Mouse (Mus musculus): Measurements from ENCODE around the gene Wdr64. TPM values are rescaled to one million over a fixed set of nuclear protein-coding genes. Genes with fewer than 3 reads are reported as not detected.

Wdr64 gene
- not detected in 2 replicates for polyA plus RNA-seq (2015; fragmentation: Nextera tagmentation; extraction: Ambion mirVana)

GRCm38 (mm10) chr1:175698293-175698692 lies at the start of gene Wdr64:
Gene Wdr64, plus strand, starts transcription at chr1:175698593.
- ATAC-seq (ENCODE audit: insufficient number of reproducible peaks, low FRiP score, low TSS enrichment, low read depth) = no peak
- Histone ChIP-seq H3K27ac (replicated peaks) (no peak within 1 kb of the TSS), H3K36me3 (no peaks in the 10 kb centered on the region), H3K4me2 (replicated peaks) (no peak within 1 kb of the TSS), H3K4me3 (replicated peaks) (no peak within 1 kb of the TSS), H3K4me1 (no peaks in the 10 kb centered on the region), H3K9ac (no peak within 1 kb of the TSS), H3K9me3 (replicated peaks) (no peaks in the 10 kb centered on the region), H3K27me3 (no peaks in the 10 kb centered on the region)
- 68% methylated on average over 1 of the region's 1 CpGs for WGBS

- no peaks in the 10 kb centered on the region for H3K36me3 ChIP-seq
Measured at GRCm38 (mm10) chr1:175648615-175649014, 49.8 kb upstream of the Wdr64 start.

GRCm38 (mm10) chr1:175659900-175660299 lies 38.5 kb upstream of the Wdr64 start:
- H3K4me3 ChIP-seq (replicated peaks) = no peak overlapping the region
- no peak for ATAC-seq (ENCODE audit: insufficient number of reproducible peaks, low FRiP score, low TSS enrichment, low read depth)
- no peak overlapping the region for H3K4me2 ChIP-seq (replicated peaks)
- WGBS = 81% methylated on average over 4 of the region's 4 CpGs
- no peak overlapping the region for H3K27ac ChIP-seq (replicated peaks)
- no peak overlapping the region for H3K9ac ChIP-seq
- H3K27me3 ChIP-seq = no peaks in the 10 kb centered on the region
- no peaks in the 10 kb centered on the region for H3K9me3 ChIP-seq (replicated peaks)
- no peaks in the 10 kb centered on the region for H3K36me3 ChIP-seq
- H3K4me1 ChIP-seq = no peaks in the 10 kb centered on the region

More at GRCm38 (mm10) chr1:175648615-175649014, 49.8 kb upstream of the Wdr64 start:
- no peaks in the 10 kb centered on the region for H3K4me1 ChIP-seq
- 86% methylated on average over 4 of the region's 4 CpGs for WGBS
- H3K4me2 ChIP-seq (replicated peaks) = no peak overlapping the region
- no peak overlapping the region for H3K9ac ChIP-seq
- no peaks in the 10 kb centered on the region for H3K27me3 ChIP-seq
- no peak overlapping the region for H3K27ac ChIP-seq (replicated peaks)
- H3K9me3 ChIP-seq (replicated peaks) = no peaks in the 10 kb centered on the region
- H3K4me3 ChIP-seq (replicated peaks) = no peak overlapping the region
- ATAC-seq (ENCODE audit: insufficient number of reproducible peaks, low FRiP score, low TSS enrichment, low read depth) = no peak

- Histone ChIP-seq H3K27ac (replicated peaks) (no peak overlapping the region), H3K36me3 (no peaks in the 10 kb centered on the region), H3K9me3 (replicated peaks) (no peaks in the 10 kb centered on the region), H3K4me3 (replicated peaks) (no peak overlapping the region), H3K9ac (no peak overlapping the region), H3K27me3 (no peaks in the 10 kb centered on the region), H3K4me1 (no peaks in the 10 kb centered on the region), H3K4me2 (replicated peaks) (no peak overlapping the region)
- no peak for ATAC-seq (ENCODE audit: insufficient number of reproducible peaks, low FRiP score, low TSS enrichment, low read depth)
- 69% methylated on average over 5 of the region's 5 CpGs for WGBS
Measured at GRCm38 (mm10) chr1:175668666-175669405, 29.6 kb upstream of the Wdr64 start.

GRCm38 (mm10) chr1:175669456-175669855 lies 28.9 kb upstream of the Wdr64 start:
- H3K9ac ChIP-seq = no peak overlapping the region
- WGBS = 81% methylated on average over 3 of the region's 3 CpGs
- no peaks in the 10 kb centered on the region for H3K36me3 ChIP-seq
- H3K4me2 ChIP-seq (replicated peaks) = no peak overlapping the region
- H3K9me3 ChIP-seq (replicated peaks) = no peaks in the 10 kb centered on the region
- H3K4me1 ChIP-seq = no peaks in the 10 kb centered on the region
- ATAC-seq (ENCODE audit: insufficient number of reproducible peaks, low FRiP score, low TSS enrichment, low read depth) = no peak
- no peak overlapping the region for H3K4me3 ChIP-seq (replicated peaks)
- no peak overlapping the region for H3K27ac ChIP-seq (replicated peaks)
- H3K27me3 ChIP-seq = no peaks in the 10 kb centered on the region

- Histone ChIP-seq H3K27ac (replicated peaks) (no peak overlapping the region), H3K27me3 (no peaks in the 10 kb centered on the region), H3K4me2 (replicated peaks) (no peak overlapping the region), H3K4me1 (no peaks in the 10 kb centered on the region), H3K4me3 (replicated peaks) (no peak overlapping the region), H3K9ac (no peak overlapping the region), H3K36me3 (no peaks in the 10 kb centered on the region), H3K9me3 (replicated peaks) (no peaks in the 10 kb centered on the region)
- 53% methylated on average over 7 of the region's 7 CpGs for WGBS
- no peak for ATAC-seq (ENCODE audit: insufficient number of reproducible peaks, low FRiP score, low TSS enrichment, low read depth)
Measured at GRCm38 (mm10) chr1:175670042-175670441, 28.4 kb upstream of the Wdr64 start.

GRCm38 (mm10) chr1:175671626-175672025 lies 26.8 kb upstream of the Wdr64 start:
- H3K36me3 ChIP-seq = no peaks in the 10 kb centered on the region
- 22% methylated on average over 1 of the region's 1 CpGs for WGBS
- ATAC-seq (ENCODE audit: insufficient number of reproducible peaks, low FRiP score, low TSS enrichment, low read depth) = no peak

GRCm38 (mm10) chr1:175673563-175674325 lies 24.6 kb upstream of the Wdr64 start:
- Histone ChIP-seq H3K36me3 (no peaks in the 10 kb centered on the region), H3K4me1 (no peaks in the 10 kb centered on the region), H3K4me3 (replicated peaks) (no peak overlapping the region), H3K27me3 (no peaks in the 10 kb centered on the region), H3K27ac (replicated peaks) (no peak overlapping the region), H3K4me2 (replicated peaks) (no peak overlapping the region), H3K9me3 (replicated peaks) (no peaks in the 10 kb centered on the region), H3K9ac (no peak overlapping the region)
- ATAC-seq (ENCODE audit: insufficient number of reproducible peaks, low FRiP score, low TSS enrichment, low read depth) = no peak
- 70% methylated on average over 7 of the region's 7 CpGs for WGBS

More at GRCm38 (mm10) chr1:175671626-175672025, 26.8 kb upstream of the Wdr64 start:
- no peak overlapping the region for H3K4me2 ChIP-seq (replicated peaks)
- no peak overlapping the region for H3K27ac ChIP-seq (replicated peaks)
- no peak overlapping the region for H3K4me3 ChIP-seq (replicated peaks)
- H3K4me1 ChIP-seq = no peaks in the 10 kb centered on the region
- no peaks in the 10 kb centered on the region for H3K9me3 ChIP-seq (replicated peaks)
- no peak overlapping the region for H3K9ac ChIP-seq
- no peaks in the 10 kb centered on the region for H3K27me3 ChIP-seq

- no peak for ATAC-seq (ENCODE audit: insufficient number of reproducible peaks, low FRiP score, low TSS enrichment, low read depth)
- no peak overlapping the region for H3K4me2 ChIP-seq (replicated peaks)
- H3K4me1 ChIP-seq = no peaks in the 10 kb centered on the region
- H3K9ac ChIP-seq = no peak overlapping the region
- no peaks in the 10 kb centered on the region for H3K36me3 ChIP-seq
- H3K27me3 ChIP-seq = no peaks in the 10 kb centered on the region
- H3K4me3 ChIP-seq (replicated peaks) = no peak overlapping the region
- H3K27ac ChIP-seq (replicated peaks) = no peak overlapping the region
- 78% methylated on average over 6 of the region's 6 CpGs for WGBS
- no peaks in the 10 kb centered on the region for H3K9me3 ChIP-seq (replicated peaks)
Measured at GRCm38 (mm10) chr1:175675116-175675515, 23.3 kb upstream of the Wdr64 start.

GRCm38 (mm10) chr1:175677459-175677858 lies 20.9 kb upstream of the Wdr64 start:
- Histone ChIP-seq H3K36me3 (no peaks in the 10 kb centered on the region), H3K4me2 (replicated peaks) (no peak overlapping the region), H3K4me3 (replicated peaks) (no peak overlapping the region), H3K4me1 (no peaks in the 10 kb centered on the region), H3K27ac (replicated peaks) (no peak overlapping the region), H3K27me3 (no peaks in the 10 kb centered on the region), H3K9me3 (replicated peaks) (no peaks in the 10 kb centered on the region), H3K9ac (no peak overlapping the region)
- whole genome bisulfite sequencing = 85% methylated on average over 6 of the region's 6 CpGs
- ATAC-seq (ENCODE audit: insufficient number of reproducible peaks, low FRiP score, low TSS enrichment, low read depth) = no peak

- Histone ChIP-seq H3K4me1 (no peaks in the 10 kb centered on the region), H3K4me2 (replicated peaks) (no peak overlapping the region), H3K9ac (no peak overlapping the region), H3K27me3 (no peaks in the 10 kb centered on the region), H3K4me3 (replicated peaks) (no peak overlapping the region), H3K9me3 (replicated peaks) (no peaks in the 10 kb centered on the region), H3K27ac (replicated peaks) (no peak overlapping the region), H3K36me3 (no peaks in the 10 kb centered on the region)
- 74% methylated on average over 6 of the region's 6 CpGs for WGBS
- ATAC-seq (ENCODE audit: insufficient number of reproducible peaks, low FRiP score, low TSS enrichment, low read depth) = no peak
Measured at GRCm38 (mm10) chr1:175680995-175681394, 17.4 kb upstream of the Wdr64 start.
